Mouse (Mus musculus) G1E-ER4 (cell line): ENCODE results near the gene Syn2. TPM values are rescaled to one million over a fixed set of nuclear protein-coding genes. Genes with fewer than 3 reads are reported as not detected.

Source experiments
- GATA1 ChIP-seq: IDR thresholded peaks from one replicate; pipeline ENCODE4 v1.8.0; 2012; ENCODE audit warnings: low read length, inconsistent platforms
- polyA plus RNA-seq: library from polyadenylated mRNA; stranded (reverse); fragments of >175 nt; gene quantifications from 2 replicates; pipeline ENCODE4 v1.2.3, GENCODE M21; 2012

Gene Syn2
- polyA plus RNA-seq, 1 experiment, result not detected

GRCm38 (mm10) chr6:115292621-115293020 lies 157.9 kb downstream of the Syn2 start:
- TF ChIP-seq GATA1, result no peak

GRCm38 (mm10) chr6:115293877-115294276 lies 159.2 kb downstream of the Syn2 start:
- no peak for TF ChIP-seq GATA1

- TF ChIP-seq GATA1, result no peak
Measured at GRCm38 (mm10) chr6:115307134-115307533, 172.4 kb downstream of the Syn2 start.

- TF ChIP-seq GATA1, result no peak
Measured at GRCm38 (mm10) chr6:115312780-115313179, 178.1 kb downstream of the Syn2 start.

- no peak for TF ChIP-seq GATA1
Measured at GRCm38 (mm10) chr6:115313235-115313738, 178.6 kb downstream of the Syn2 start.

GRCm38 (mm10) chr6:115313910-115314309 lies 179.2 kb downstream of the Syn2 start:
- no peak for TF ChIP-seq GATA1

GRCm38 (mm10) chr6:115315770-115316169 lies 181.1 kb downstream of the Syn2 start:
- TF ChIP-seq GATA1, result no peak

- TF ChIP-seq GATA1, result no peak
Measured at GRCm38 (mm10) chr6:115316811-115317221, 182.1 kb downstream of the Syn2 start.

GRCm38 (mm10) chr6:115318811-115319210 lies 184.1 kb downstream of the Syn2 start:
- TF ChIP-seq GATA1, result no peak

GRCm38 (mm10) chr6:115319686-115320085 lies 185.0 kb downstream of the Syn2 start:
- TF ChIP-seq GATA1, result no peak

- TF ChIP-seq GATA1, result no peak
Measured at GRCm38 (mm10) chr6:115320927-115321714, 186.4 kb downstream of the Syn2 start.

- no peak for TF ChIP-seq GATA1
Measured at GRCm38 (mm10) chr6:115321883-115322351, 187.2 kb downstream of the Syn2 start.

GRCm38 (mm10) chr6:115322956-115323355 lies 188.3 kb downstream of the Syn2 start:
- TF ChIP-seq GATA1, result no peak

- no peak for TF ChIP-seq GATA1
Measured at GRCm38 (mm10) chr6:115330964-115331363, 196.3 kb downstream of the Syn2 start.

Other genes with a start within 250 kb of the Syn2 start
- gene Vgll4, start 164.9 kb upstream of the Syn2 start, polyA plus RNA-seq, result 28.2 and 30.8 TPM in 2 replicates
- 49.8 and 63.4 TPM in 2 replicates for gene Tamm41, start 97.0 kb upstream of the Syn2 start, polyA plus RNA-seq
- not detected in 2 replicates for gene Gm17482, start 92.4 kb downstream of the Syn2 start, polyA plus RNA-seq
- gene Timp4, start 117.3 kb downstream of the Syn2 start, polyA plus RNA-seq, result not detected in 2 replicates
- not detected in 2 replicates for gene Pparg, start 226.0 kb downstream of the Syn2 start, polyA plus RNA-seq